Mouse (Mus musculus) liver, embryonic 12.5 days (tissue): ENCODE measurements at regions not wholly inside any gene's neighbourhood (a gene's known extent, or its start where the extent isn't known, plus 50 kb on each side); places are given as distances from the start of the nearest gene placed in this dataset.

Experiments
- ATAC-seq: fragments of 200-750 bp; cut with Nextera tagmentation; 2 replicates; pipeline ENCODE4 v1.8.0; 2017; ENCODE audit warnings: moderate number of reproducible peaks, mild to moderate bottlenecking, moderate library complexity
- H3K27ac ChIP-seq: fragments of 300-500 bp; sonication (generic); 2 replicates; pipeline ENCODE4 v1.5.1; 2016; ENCODE audit warnings: mild to moderate bottlenecking
- H3K27me3 ChIP-seq: fragments of 300-500 bp; sonication (generic); replicated peaks from 2 replicates; pipeline ENCODE4 v1.6.1; 2016; ENCODE audit warnings: mild to moderate bottlenecking, moderate library complexity
- H3K36me3 ChIP-seq: fragments of 300-500 bp; sonication (generic); 2 replicates; pipeline ENCODE4 v1.6.1; 2016; ENCODE audit warnings: mild to moderate bottlenecking, moderate library complexity
- H3K4me1 ChIP-seq: fragments of 300-500 bp; sonication (generic); 2 replicates; pipeline ENCODE4 v1.6.1; 2016
- H3K4me2 ChIP-seq: fragments of 300-500 bp; sonication (generic); 2 replicates; pipeline ENCODE4 v1.6.1; 2016; ENCODE audit warnings: mild to moderate bottlenecking, moderate library complexity
- H3K4me3 ChIP-seq: fragments of 300-500 bp; sonication (generic); 2 replicates; pipeline ENCODE4 v1.5.1; 2016; ENCODE audit warnings: mild to moderate bottlenecking, moderate library complexity
- H3K9ac ChIP-seq: fragments of 300-500 bp; sonication (generic); 2 replicates; pipeline ENCODE4 v1.6.1; 2016; ENCODE audit warnings: mild to moderate bottlenecking, moderate library complexity
- H3K9me3 ChIP-seq: fragments of 300-500 bp; sonication (generic); replicated peaks from 2 replicates; pipeline ENCODE4 v1.6.1; 2016; ENCODE audit warnings: mild to moderate bottlenecking, moderate library complexity
- WGBS: fragments of 180-500 bp; shearing (Covaris S2); methylation state at CpG from one replicate; pipeline ENCODE4 v1.1.7; 2016; ENCODE audit not compliant: insufficient replicate concordance; 5-methylcytosine and 5-hydroxymethylcytosine counted together

GRCm38 (mm10) chr2:124816814-124817213 lies 251.1 kb upstream of the Slc24a5 start:
- Histone ChIP-seq H3K27me3 (no peaks in the 10 kb centered on the region), H3K9ac (no peak overlapping the region)
- 85% methylated on average over 2 of the region's 2 CpGs for WGBS

DNA sequence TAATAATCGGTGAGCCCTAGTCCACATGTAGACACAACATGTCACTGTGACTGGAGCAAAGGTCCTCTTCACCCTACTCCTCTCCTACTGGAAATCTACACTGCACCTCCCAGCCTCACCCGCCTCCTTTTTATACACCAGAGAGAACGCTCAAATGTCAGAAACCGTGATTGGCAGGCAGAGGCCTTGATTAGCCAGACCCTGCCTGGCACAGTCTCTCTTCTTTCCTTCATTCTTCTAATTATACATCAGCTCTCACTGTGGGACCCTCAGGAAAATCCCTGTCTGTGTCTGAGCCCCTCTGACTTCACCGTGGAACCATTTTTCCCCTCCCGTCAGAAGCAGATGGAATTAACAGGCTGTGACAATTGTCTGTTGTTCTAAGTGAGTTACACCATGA lies 248.1 kb upstream of the Slc24a5 start:
- WGBS, result 74% methylated on average over 6 of the region's 6 CpGs
- no peak overlapping the region for H3K4me2 ChIP-seq
- no peak overlapping the region for H3K27ac ChIP-seq
- H3K27me3 ChIP-seq, result no peaks in the 10 kb centered on the region
- no peak overlapping the region for H3K4me3 ChIP-seq
- no peak for ATAC-seq
- H3K4me1 ChIP-seq, result no peaks in the 10 kb centered on the region
- H3K9ac ChIP-seq, result no peak overlapping the region
- H3K9me3 ChIP-seq, result no peaks in the 10 kb centered on the region
- no peaks in the 10 kb centered on the region for H3K36me3 ChIP-seq

More at GRCm38 (mm10) chr2:124816814-124817213, 251.1 kb upstream of the Slc24a5 start:
- ATAC-seq, result no peak
- Histone ChIP-seq H3K4me1 (no peaks in the 10 kb centered on the region), H3K36me3 (no peaks in the 10 kb centered on the region), H3K9me3 (no peaks in the 10 kb centered on the region), H3K4me2 (no peak overlapping the region), H3K4me3 (no peak overlapping the region), H3K27ac (no peak overlapping the region)

DNA sequence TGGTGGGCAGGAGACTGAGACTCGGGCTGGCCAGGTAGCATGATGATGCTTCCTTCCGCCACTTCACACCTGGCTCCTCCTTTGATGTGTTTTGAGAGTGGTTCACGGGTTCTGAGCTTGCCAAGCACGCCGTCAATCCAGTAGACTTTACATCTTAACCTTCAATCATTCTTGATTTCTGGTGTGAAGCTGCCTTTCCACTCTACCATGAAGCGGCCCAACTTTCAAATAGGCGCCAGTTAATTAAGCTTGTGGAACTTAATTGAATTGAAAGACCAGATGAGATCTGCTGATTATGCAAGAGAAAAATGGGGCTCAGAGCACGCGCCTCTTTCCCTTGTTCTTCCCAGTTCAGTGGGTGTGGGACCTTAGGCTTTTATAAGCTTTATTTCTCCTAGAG lies 247.1 kb upstream of the Slc24a5 start:
- no peaks in the 10 kb centered on the region for H3K9me3 ChIP-seq
- H3K9ac ChIP-seq, result no peak overlapping the region
- H3K27ac ChIP-seq, result no peak overlapping the region
- H3K36me3 ChIP-seq, result no peaks in the 10 kb centered on the region
- 77% methylated on average over 9 of the region's 9 CpGs for WGBS
- no peak overlapping the region for H3K4me2 ChIP-seq
- H3K4me1 ChIP-seq, result no peaks in the 10 kb centered on the region
- no peak for ATAC-seq
- H3K4me3 ChIP-seq, result no peak overlapping the region
- no peaks in the 10 kb centered on the region for H3K27me3 ChIP-seq

- Histone ChIP-seq H3K36me3 (no peaks in the 10 kb centered on the region), H3K27ac (no peak overlapping the region), H3K27me3 (no peaks in the 10 kb centered on the region), H3K4me1 (no peaks in the 10 kb centered on the region), H3K4me2 (no peak overlapping the region), H3K9me3 (no peaks in the 10 kb centered on the region), H3K9ac (no peak overlapping the region), H3K4me3 (no peak overlapping the region)
- ATAC-seq, result no peak
- WGBS, result 71% methylated on average over 4 of the region's 4 CpGs
These were observed 246.6 kb upstream of the Slc24a5 start for GRCm38 (mm10) chr2:124821366-124821765.

DNA sequence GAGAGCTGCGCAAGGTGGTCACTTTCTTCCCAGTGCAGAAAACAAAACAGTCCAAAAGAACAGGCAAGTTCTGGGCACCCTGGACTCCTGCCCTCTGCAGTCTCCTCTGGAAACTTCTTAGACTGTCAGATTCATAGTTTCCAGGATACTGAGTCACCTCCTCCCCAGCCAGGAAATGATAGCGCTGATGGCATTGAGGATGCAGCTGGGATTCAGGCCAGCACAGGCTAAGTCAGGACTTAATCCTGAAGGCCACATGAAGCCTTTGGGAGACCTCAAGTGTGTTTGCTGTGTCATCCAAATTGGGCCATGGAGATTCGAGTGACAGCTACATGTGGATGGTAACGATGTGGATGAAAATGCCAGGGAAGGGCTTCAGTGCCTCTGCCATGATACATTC lies 219.1 kb upstream of the Slc24a5 start:
- no peak overlapping the region for H3K4me2 ChIP-seq
- WGBS, result 59% methylated on average over 4 of the region's 4 CpGs
- no peak overlapping the region for H3K9ac ChIP-seq

DNA sequence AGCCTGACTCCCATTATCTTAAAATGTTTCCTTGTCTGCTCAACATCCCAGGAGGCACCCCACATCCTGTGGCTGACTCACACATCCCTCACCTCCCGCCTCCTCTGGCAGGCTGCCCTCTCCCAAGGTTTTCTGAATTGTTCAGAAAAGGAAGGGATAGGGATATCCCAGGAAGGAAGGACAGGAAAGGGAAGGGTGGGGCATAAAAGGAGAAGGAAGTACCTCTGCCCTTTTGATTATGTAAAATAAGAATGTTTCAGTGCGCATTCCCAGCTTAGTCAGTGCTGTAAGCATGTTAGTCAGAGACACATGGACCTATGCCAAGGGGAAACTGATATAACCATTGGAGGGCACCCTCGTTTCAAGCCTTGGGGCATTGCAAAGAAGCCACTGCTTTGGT lies 209.4 kb upstream of the Slc24a5 start:
- no peaks in the 10 kb centered on the region for H3K27me3 ChIP-seq
- H3K27ac ChIP-seq, result no peak overlapping the region
- ATAC-seq, result peak; percentile 30; the same call in 1 of the 2 replicates
- 0 out of 2 replicates have a peak, but pooled peaks cover 4% of the 10 kb centered on the region for H3K9me3 ChIP-seq
- no peak overlapping the region for H3K4me2 ChIP-seq
- 22% methylated on average over 3 of the region's 3 CpGs for WGBS
- no peaks in the 10 kb centered on the region for H3K36me3 ChIP-seq
- no peaks in the 10 kb centered on the region for H3K4me1 ChIP-seq
- no peak overlapping the region for H3K9ac ChIP-seq
- no peak overlapping the region for H3K4me3 ChIP-seq

More for the DNA sequence above, 219.1 kb upstream of the Slc24a5 start:
- Histone ChIP-seq H3K4me1 (no peaks in the 10 kb centered on the region), H3K4me3 (no peak overlapping the region), H3K27me3 (no peaks in the 10 kb centered on the region), H3K36me3 (no peaks in the 10 kb centered on the region), H3K27ac (no peak overlapping the region), H3K9me3 (no peaks in the 10 kb centered on the region)
- ATAC-seq, result no peak

DNA sequence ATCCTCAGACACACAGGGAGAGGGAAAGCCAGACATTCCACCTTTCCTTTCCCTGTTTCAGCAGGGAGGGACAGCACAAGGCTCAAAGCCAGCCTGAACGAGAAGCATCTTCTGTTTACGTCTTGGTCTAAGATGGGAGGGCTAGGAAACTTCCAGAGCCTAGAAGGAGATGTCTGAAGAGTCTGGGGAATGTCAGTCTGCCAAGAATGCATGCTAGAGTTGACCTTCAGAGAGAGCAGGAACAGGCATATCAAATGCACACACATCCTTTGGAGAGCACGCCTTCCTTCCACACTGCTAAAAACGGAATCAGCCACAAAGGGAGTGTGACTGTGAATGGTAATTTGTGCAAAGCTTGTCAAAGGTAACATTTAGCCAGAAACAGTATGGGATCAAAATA lies 179.7 kb upstream of the Slc24a5 start:
- 43% methylated on average over 4 of the region's 4 CpGs for WGBS
- H3K9me3 ChIP-seq, result no peaks in the 10 kb centered on the region
- H3K4me1 ChIP-seq, result no peaks in the 10 kb centered on the region
- ATAC-seq, result no peak
- H3K36me3 ChIP-seq, result no peaks in the 10 kb centered on the region
- H3K4me3 ChIP-seq, result no peak overlapping the region
- H3K27ac ChIP-seq, result peak overlapping the region; percentile 37; the same call in 1 of the 2 replicates
- no peak overlapping the region for H3K4me2 ChIP-seq
- H3K27me3 ChIP-seq, result no peaks in the 10 kb centered on the region
- H3K9ac ChIP-seq, result no peak overlapping the region

- Histone ChIP-seq H3K36me3 (no peaks in the 10 kb centered on the region), H3K9me3 (no peaks in the 10 kb centered on the region), H3K27ac (no peak overlapping the region), H3K27me3 (no peaks in the 10 kb centered on the region), H3K4me2 (no peak overlapping the region), H3K4me1 (no peaks in the 10 kb centered on the region), H3K4me3 (no peak overlapping the region), H3K9ac (no peak overlapping the region)
- no peak for ATAC-seq
- 78% methylated on average over 4 of the region's 4 CpGs for WGBS
These were observed 172.9 kb upstream of the Slc24a5 start for GRCm38 (mm10) chr2:124895002-124895401.

- Histone ChIP-seq H3K4me2 (no peak overlapping the region), H3K4me3 (no peak overlapping the region), H3K27ac (no peak overlapping the region), H3K9ac (no peak overlapping the region), H3K27me3 (no peaks in the 10 kb centered on the region), H3K36me3 (no peaks in the 10 kb centered on the region), H3K9me3 (no peaks in the 10 kb centered on the region), H3K4me1 (no peaks in the 10 kb centered on the region)
- WGBS, result 57% methylated on average over 4 of the region's 4 CpGs
- no peak for ATAC-seq
These were observed 164.4 kb upstream of the Slc24a5 start for GRCm38 (mm10) chr2:124903556-124903955.

DNA sequence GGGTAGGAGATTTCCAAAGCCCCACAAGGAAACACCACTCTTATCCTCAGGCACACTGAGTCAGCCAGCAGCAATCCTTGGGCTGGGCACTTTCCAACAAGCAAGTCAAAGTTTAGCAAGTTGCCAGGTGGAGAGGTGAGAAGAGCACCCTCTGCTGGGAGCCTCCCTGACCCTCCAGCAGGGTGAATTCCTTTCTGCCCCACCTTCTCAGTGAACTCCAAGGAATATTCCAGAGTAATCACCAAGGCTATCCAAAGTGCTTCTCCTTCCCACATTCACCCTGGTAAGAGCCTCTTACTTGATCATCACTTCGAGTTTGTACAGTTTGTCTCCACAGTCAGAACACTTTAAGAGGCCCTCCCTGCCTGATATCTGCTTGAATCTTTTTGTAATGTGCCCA lies 162.8 kb upstream of the Slc24a5 start:
- Histone ChIP-seq H3K4me2 (no peak overlapping the region), H3K9me3 (no peaks in the 10 kb centered on the region), H3K27me3 (no peaks in the 10 kb centered on the region), H3K4me3 (no peak overlapping the region), H3K27ac (no peak overlapping the region), H3K9ac (no peak overlapping the region), H3K36me3 (no peaks in the 10 kb centered on the region), H3K4me1 (no peaks in the 10 kb centered on the region)
- no peak for ATAC-seq
- WGBS, result 53% methylated on average over 1 of the region's 1 CpGs

- Histone ChIP-seq H3K4me1 (no peaks in the 10 kb centered on the region), H3K36me3 (no peaks in the 10 kb centered on the region), H3K4me2 (no peak overlapping the region), H3K9me3 (no peaks in the 10 kb centered on the region), H3K4me3 (no peak overlapping the region), H3K9ac (no peak overlapping the region), H3K27me3 (no peaks in the 10 kb centered on the region), H3K27ac (no peak overlapping the region)
- 50% methylated on average over 7 of the region's 7 CpGs for WGBS
- 0 out of 2 replicates have a peak, but pooled peaks have one; percentile 21 for ATAC-seq
These were observed 148.8 kb upstream of the Slc24a5 start for GRCm38 (mm10) chr2:124918986-124919761.

DNA sequence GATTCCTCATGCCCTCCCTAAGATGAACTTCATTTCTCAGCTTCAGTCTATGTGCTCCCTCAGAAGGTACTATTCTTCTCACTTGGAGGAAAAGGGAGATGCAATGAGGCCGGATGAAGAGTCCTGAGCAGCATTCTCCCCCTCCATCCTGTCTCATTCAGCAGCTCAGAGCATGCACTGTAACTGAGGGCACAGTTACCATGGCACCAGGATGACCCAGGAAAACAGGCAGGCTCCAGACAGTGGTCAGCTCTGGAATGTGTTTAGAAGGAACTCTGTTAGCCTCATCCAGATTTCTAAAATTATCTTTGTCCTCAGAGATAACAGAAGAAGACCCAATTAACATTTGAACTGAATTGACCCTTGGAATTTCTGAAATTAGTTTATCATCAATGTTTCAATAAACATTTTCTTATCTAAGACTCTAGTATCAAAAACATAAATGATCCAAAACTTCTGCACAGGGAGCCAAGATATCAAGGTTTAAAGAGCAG lies 148.1 kb upstream of the Slc24a5 start:
- H3K36me3 ChIP-seq, result no peaks in the 10 kb centered on the region
- no peaks in the 10 kb centered on the region for H3K4me1 ChIP-seq
- no peaks in the 10 kb centered on the region for H3K9me3 ChIP-seq
- H3K9ac ChIP-seq, result no peak overlapping the region
- no peak overlapping the region for H3K4me3 ChIP-seq
- H3K27ac ChIP-seq, result no peak overlapping the region
- H3K27me3 ChIP-seq, result no peaks in the 10 kb centered on the region
- no peak overlapping the region for H3K4me2 ChIP-seq
- peak; percentile 37; the same call in 1 of the 2 replicates for ATAC-seq
- 60% methylated on average over 1 of the region's 1 CpGs for WGBS
